Mouse (Mus musculus) neural tube, embryonic 14.5 days (tissue): ENCODE data around the gene Flcn. TPM values are rescaled to one million over a fixed set of nuclear protein-coding genes. Genes with fewer than 3 reads are reported as not detected.

Source experiments
- ATAC-seq: fragments of 200-750 bp; cut with Nextera tagmentation; 2 replicates; pipeline ENCODE4 v1.8.0; 2017; ENCODE audit warnings: low read depth, mild to moderate bottlenecking, moderate TSS enrichment, moderate library complexity
- H3K27ac ChIP-seq: fragments of 300-500 bp; sonication (generic); 2 replicates; pipeline ENCODE4 v1.5.1; 2014; ENCODE audit warnings: low read depth, mild to moderate bottlenecking, control low read depth, low read length, moderate library complexity, mixed read lengths
- H3K27me3 ChIP-seq: fragments of 300-500 bp; sonication (generic); 2 replicates; pipeline ENCODE4 v1.6.1; 2014; ENCODE audit warnings: low read length; ENCODE audit not compliant: control insufficient read depth, insufficient read depth
- H3K36me3 ChIP-seq: fragments of 300-500 bp; sonication (generic); 2 replicates; pipeline ENCODE4 v1.6.1; 2014; ENCODE audit warnings: low read length, mixed read lengths; ENCODE audit not compliant: control insufficient read depth, insufficient read depth
- H3K4me1 ChIP-seq: fragments of 300-500 bp; sonication (generic); 2 replicates; pipeline ENCODE4 v1.6.1; 2014; ENCODE audit warnings: low read length; ENCODE audit not compliant: control insufficient read depth, insufficient read depth
- H3K4me2 ChIP-seq: fragments of 300-500 bp; sonication (generic); 2 replicates; pipeline ENCODE4 v1.6.1; 2014; ENCODE audit warnings: mild to moderate bottlenecking, low read depth, low read length, control low read depth
- H3K4me3 ChIP-seq: fragments of 300-500 bp; sonication (generic); 2 replicates; pipeline ENCODE4 v1.5.1; 2014; ENCODE audit warnings: low read depth, low read length, control low read depth, mixed read lengths
- H3K9ac ChIP-seq: fragments of 300-500 bp; sonication (generic); replicated peaks from 2 replicates; pipeline ENCODE4 v1.6.1; 2014; ENCODE audit warnings: low read depth, mild to moderate bottlenecking, control low read depth, low read length, mixed read lengths
- H3K9me3 ChIP-seq: fragments of 300-500 bp; sonication (generic); 2 replicates; pipeline ENCODE4 v1.6.1; 2016; ENCODE audit warnings: low read length; ENCODE audit not compliant: control insufficient read depth
- WGBS: fragments of 180-500 bp; shearing (Covaris S2); extraction: QIAGEN DNeasy Blood & Tissue Kit; methylation state at CpG from one replicate; pipeline ENCODE4 v1.1.7; 2014; 5-methylcytosine and 5-hydroxymethylcytosine counted together
- polyA plus RNA-seq: library from polyadenylated mRNA; unstranded; fragments of >200 nt; fragmentation: Nextera tagmentation; extraction: Ambion mirVana; gene quantifications from 2 replicates; pipeline ENCODE4 v1.2.1, GENCODE M21; 2014

Flcn gene
- polyA plus RNA-seq, 1 experiment from 2014 or later = 39.3 TPM

- Histone ChIP-seq H3K4me3 (peak overlapping the region; percentile 59), H3K9me3 (no peaks in the 10 kb centered on the region), H3K27me3 (no peaks in the 10 kb centered on the region), H3K27ac (peak overlapping the region; percentile 98), H3K9ac (peak overlapping the region; percentile 90), H3K4me2 (peak overlapping the region; percentile 75), H3K4me1 (peaks cover 9% of the 10 kb centered on the region), H3K36me3 (peaks cover 8% of the 10 kb centered on the region; the same call in 1 of the 2 replicates)
- ATAC-seq = peak; percentile 26; the same call in 1 of the 2 replicates
- WGBS = 1% methylated on average over 15 of the region's 15 CpGs
Measured at GRCm38 (mm10) chr11:59809071-59809669, 646 bp downstream of the Flcn start.

- WGBS = 68% methylated on average over 14 of the region's 14 CpGs
- peaks cover 9% of the 10 kb centered on the region for H3K4me1 ChIP-seq
Measured at GRCm38 (mm10) chr11:59808170-59808960, 1.5 kb downstream of the Flcn start.

GRCm38 (mm10) chr11:59805656-59806055 is 4.2 kb downstream of the Flcn start:
- H3K27ac ChIP-seq = no peak overlapping the region
- H3K4me3 ChIP-seq = no peak overlapping the region
- no peak for ATAC-seq
- H3K36me3 ChIP-seq = peaks cover 40% of the 10 kb centered on the region
- no peaks in the 10 kb centered on the region for H3K27me3 ChIP-seq
- no peak overlapping the region for H3K4me2 ChIP-seq
- H3K9ac ChIP-seq = 0 out of 2 replicates have a peak overlapping the region, but pooled peaks have one; percentile 3
- WGBS = 95% methylated on average over 2 of the region's 2 CpGs
- peaks cover 9% of the 10 kb centered on the region for H3K4me1 ChIP-seq
- no peaks in the 10 kb centered on the region for H3K9me3 ChIP-seq

More at GRCm38 (mm10) chr11:59808170-59808960, 1.5 kb downstream of the Flcn start:
- Histone ChIP-seq H3K4me2 (peak overlapping the region; percentile 75), H3K9me3 (no peaks in the 10 kb centered on the region), H3K4me3 (peak overlapping the region; percentile 59), H3K36me3 (peaks cover 14% of the 10 kb centered on the region; the same call in 1 of the 2 replicates), H3K27ac (no peak overlapping the region), H3K27me3 (no peaks in the 10 kb centered on the region), H3K9ac (peak overlapping the region; percentile 90)
- ATAC-seq = no peak

- peaks cover 44% of the 10 kb centered on the region for H3K36me3 ChIP-seq
- no peaks in the 10 kb centered on the region for H3K27me3 ChIP-seq
- H3K9me3 ChIP-seq = no peaks in the 10 kb centered on the region
- H3K4me1 ChIP-seq = peaks cover 9% of the 10 kb centered on the region
- H3K27ac ChIP-seq = no peak overlapping the region
- no peak overlapping the region for H3K9ac ChIP-seq
- WGBS = 92% methylated on average over 1 of the region's 1 CpGs
- H3K4me2 ChIP-seq = no peak overlapping the region
- no peak for ATAC-seq
- no peak overlapping the region for H3K4me3 ChIP-seq
Measured at GRCm38 (mm10) chr11:59805256-59805655, 4.6 kb downstream of the Flcn start.

GRCm38 (mm10) chr11:59804409-59805110 is 5.3 kb downstream of the Flcn start:
- no peak overlapping the region for H3K27ac ChIP-seq
- H3K27me3 ChIP-seq = no peaks in the 10 kb centered on the region
- peaks cover 9% of the 10 kb centered on the region for H3K4me1 ChIP-seq
- WGBS = 94% methylated on average over 22 of the region's 22 CpGs
- no peak for ATAC-seq
- peaks cover 51% of the 10 kb centered on the region for H3K36me3 ChIP-seq
- H3K9ac ChIP-seq = no peak overlapping the region
- H3K9me3 ChIP-seq = no peaks in the 10 kb centered on the region
- H3K4me3 ChIP-seq = no peak overlapping the region
- H3K4me2 ChIP-seq = no peak overlapping the region

GRCm38 (mm10) chr11:59803516-59803915 is 6.3 kb downstream of the Flcn start:
- H3K4me2 ChIP-seq = no peak overlapping the region
- no peak overlapping the region for H3K9ac ChIP-seq
- H3K27me3 ChIP-seq = no peaks in the 10 kb centered on the region
- WGBS = 93% methylated on average over 14 of the region's 14 CpGs
- no peak for ATAC-seq
- no peak overlapping the region for H3K4me3 ChIP-seq
- H3K36me3 ChIP-seq = peaks cover 60% of the 10 kb centered on the region
- no peaks in the 10 kb centered on the region for H3K9me3 ChIP-seq
- H3K27ac ChIP-seq = no peak overlapping the region
- H3K4me1 ChIP-seq = peaks cover 3% of the 10 kb centered on the region

- no peak for ATAC-seq
Measured at GRCm38 (mm10) chr11:59801881-59802280, 7.9 kb downstream of the Flcn start.

GRCm38 (mm10) chr11:59800412-59800811 is 9.4 kb downstream of the Flcn start:
- Histone ChIP-seq H3K36me3 (peaks cover 88% of the 10 kb centered on the region), H3K4me1 (no peaks in the 10 kb centered on the region), H3K9ac (no peak overlapping the region), H3K27ac (no peak overlapping the region), H3K9me3 (no peaks in the 10 kb centered on the region), H3K4me2 (no peak overlapping the region), H3K4me3 (no peak overlapping the region), H3K27me3 (no peaks in the 10 kb centered on the region)
- WGBS = 95% methylated on average over 10 of the region's 10 CpGs
- ATAC-seq = no peak

More at GRCm38 (mm10) chr11:59801881-59802280, 7.9 kb downstream of the Flcn start:
- H3K9ac ChIP-seq = no peak overlapping the region
- H3K9me3 ChIP-seq = no peaks in the 10 kb centered on the region
- no peak overlapping the region for H3K4me2 ChIP-seq
- H3K27ac ChIP-seq = no peak overlapping the region
- H3K4me3 ChIP-seq = no peak overlapping the region
- no peaks in the 10 kb centered on the region for H3K27me3 ChIP-seq
- H3K4me1 ChIP-seq = no peaks in the 10 kb centered on the region
- H3K36me3 ChIP-seq = peaks cover 76% of the 10 kb centered on the region
- WGBS = 96% methylated on average over 8 of the region's 8 CpGs
